Mouse (Mus musculus) inflammation-experienced regulatory T-cells, adult 16 weeks (primary cell): ENCODE measurements around the gene Armh3. TPM values are rescaled to one million over a fixed set of nuclear protein-coding genes. Genes with fewer than 3 reads are reported as not detected.

Source experiments
- polyA plus RNA-seq: library from polyadenylated mRNA; unstranded; fragments of 100-300 nt; shearing (Covaris generic); gene quantifications from one replicate; pipeline ENCODE4 v1.2.1, GENCODE M21; 2017

Gene Armh3
- 16.1 TPM for polyA plus RNA-seq

GRCm38 (mm10) chr19:45997785-45998693 is at the start of gene Armh3:
Gene Armh3 (minus strand): TSS chr19:45998488.

DNA sequence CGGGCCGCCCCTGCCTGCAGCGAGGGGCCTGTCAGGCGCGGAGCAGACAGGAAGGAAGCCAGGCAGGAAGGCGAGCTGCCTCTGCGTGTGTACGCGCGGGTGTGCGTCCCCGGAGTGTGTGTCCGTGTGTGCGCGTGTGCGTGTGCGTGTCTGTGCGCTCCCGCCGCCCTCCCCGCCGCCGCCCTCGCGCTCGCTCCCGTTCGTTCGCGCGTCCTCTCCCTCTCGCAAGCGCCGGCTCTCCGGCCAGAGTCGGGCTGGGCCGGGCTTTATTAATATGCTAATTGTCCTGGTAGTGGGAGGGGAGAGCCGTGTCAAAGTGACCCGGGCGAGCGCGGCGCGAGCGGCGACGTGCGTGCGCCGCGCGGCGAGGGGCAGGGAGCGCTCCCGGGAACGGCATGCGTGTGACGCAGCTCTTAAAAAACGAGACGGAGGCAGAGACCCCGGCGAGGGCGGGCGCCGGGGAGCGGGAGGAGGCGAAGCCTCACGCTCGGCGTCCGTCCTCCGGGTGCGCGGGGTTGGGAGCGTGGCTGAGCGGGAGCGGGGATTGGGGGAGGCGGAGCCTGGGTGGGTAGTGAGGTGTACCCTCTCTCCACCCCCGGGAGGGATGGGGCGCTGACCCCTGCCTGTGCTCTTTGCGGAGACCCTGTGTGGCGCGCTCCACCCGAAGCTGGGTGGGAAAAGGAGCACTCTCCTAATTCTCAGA is 46.9 kb upstream of the Armh3 start, which contains the start of gene Ldb1:
Gene Ldb1 (minus strand): TSS at position 222 of the 703 bp plus-strand sequence.

GRCm38 (mm10) chr19:46044271-46044992 is 46.1 kb upstream of the Armh3 start, which contains the start of gene Pprc1:
Gene Pprc1 (plus strand): TSS chr19:46044886.

DNA sequence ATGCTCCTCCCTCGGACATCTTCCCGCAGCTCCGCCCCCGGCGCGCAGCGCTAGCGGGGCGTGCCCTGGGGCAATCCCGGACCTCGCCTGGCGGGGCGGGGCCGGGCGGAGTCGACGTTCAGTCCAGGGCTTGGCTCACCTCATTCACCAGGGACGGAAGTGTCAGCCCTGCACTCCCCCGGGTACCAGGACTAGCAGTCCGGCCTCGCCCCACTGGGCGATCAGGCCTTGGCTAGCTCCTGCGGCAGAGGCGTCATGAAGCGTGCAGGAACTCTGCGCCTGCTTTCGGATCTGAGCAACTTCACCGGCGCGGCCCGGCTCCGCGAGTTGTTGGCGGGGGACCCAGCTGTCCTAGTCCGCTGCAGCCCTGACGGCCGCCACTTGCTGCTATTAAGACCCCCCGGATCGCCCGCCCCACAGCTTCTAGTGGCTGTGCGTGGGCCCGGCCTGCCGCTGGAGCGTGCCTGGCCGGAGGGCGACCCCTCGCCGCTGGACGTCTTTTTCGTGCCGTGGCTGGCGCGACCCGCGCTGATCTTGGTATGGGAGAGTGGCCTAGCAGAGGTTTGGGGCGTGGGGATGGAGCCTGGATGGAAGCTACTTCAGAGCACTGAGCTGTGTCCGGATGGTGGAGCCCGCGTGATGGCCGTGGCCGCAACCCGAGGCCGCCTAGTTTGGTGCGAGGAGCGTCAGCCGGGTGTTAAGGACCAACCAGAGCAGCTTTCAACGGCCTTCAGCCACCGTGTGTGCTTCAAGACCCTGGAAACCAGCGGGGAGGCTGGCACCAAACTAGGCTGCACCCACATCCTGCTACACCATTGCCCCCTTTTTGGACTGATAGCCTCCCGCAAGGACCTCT is 5.3 kb upstream of the Armh3 start, which contains the start of gene Hps6:
Gene Hps6 (plus strand): TSS at position 138 of the 856 bp plus-strand sequence.

DNA sequence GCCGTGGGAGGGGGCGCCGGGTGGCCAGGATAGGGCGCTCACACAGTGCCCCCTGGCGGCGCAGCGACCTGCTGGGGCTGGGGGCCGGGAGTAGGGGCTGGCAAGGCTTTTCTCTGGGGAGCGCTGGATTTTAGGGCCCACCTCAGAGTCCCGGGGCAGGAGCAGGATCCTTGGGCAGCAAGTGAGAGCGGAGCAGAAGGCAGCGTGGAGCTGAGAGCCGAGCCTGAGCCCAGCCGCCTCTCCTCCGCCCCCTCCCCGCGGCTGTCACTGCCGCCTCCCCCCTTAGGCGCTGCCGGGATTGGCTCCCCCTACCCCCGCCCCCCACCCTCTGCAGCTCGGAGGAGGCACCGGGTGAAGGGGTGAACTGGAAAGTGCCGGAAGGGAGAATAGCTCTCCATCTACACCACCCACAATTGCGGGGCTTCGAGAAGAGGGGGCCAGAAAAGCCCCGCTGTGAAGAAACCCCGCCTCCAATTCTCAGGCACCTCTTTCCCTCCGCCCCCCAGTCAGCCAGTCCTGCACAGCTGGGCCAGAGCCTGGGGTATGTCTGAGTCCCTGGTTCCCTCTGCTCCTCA is 182.4 kb downstream of the Armh3 start, which contains the start of gene Kcnip2:
Gene Kcnip2 (minus strand): TSS at position 231 of the 575 bp plus-strand sequence.

DNA sequence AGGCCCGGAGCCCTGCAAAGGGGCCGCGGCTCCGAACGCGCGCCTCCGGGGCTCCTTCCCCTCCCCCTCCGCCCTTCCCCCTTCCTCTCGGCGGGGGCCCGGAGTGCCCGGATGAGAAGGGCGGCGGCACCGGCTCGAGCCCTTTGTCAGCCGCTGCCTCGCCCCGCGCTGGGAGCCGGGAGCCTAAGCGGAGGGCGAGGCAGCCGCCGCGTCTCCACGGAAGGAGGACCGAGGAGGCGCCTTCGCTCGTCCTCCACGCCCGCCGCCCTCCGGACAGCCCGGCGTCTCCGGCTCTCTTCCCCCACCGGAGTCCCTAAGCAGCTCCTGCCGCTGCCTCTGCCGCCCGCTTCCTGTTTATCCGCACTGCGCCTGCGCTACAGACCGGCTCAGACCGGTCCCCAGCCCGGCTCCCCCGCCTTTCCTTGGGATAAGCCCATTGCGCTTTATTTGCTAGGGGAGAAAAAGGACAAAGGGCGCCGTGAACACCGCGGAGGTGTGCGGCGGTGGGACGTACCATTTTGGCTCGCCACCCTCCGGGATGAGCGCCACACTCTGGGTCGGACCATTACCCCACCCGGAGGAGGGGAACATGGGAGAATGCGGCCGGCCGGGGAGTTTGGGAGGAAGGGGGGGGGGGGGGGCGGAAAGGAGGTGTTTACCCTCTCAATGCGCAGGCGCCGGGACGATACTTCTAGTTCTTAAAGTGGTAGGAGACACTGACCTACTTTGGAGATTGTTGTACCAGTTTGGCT is 214.9 kb downstream of the Armh3 start, which contains the start of gene Mgea5:
Gene Mgea5 (minus strand): TSS at position 657 of the 752 bp plus-strand sequence.

Other genes with a start within 250 kb of the Armh3 start
- 28.0 TPM for gene Npm3, start 248.9 kb downstream of the Armh3 start, polyA plus RNA-seq
- 147 TPM for gene Mgea5, start 214.7 kb downstream of the Armh3 start, polyA plus RNA-seq
- gene Kcnip2, start 182.4 kb downstream of the Armh3 start, polyA plus RNA-seq, result 14.8 TPM
- gene Hps6, start 5.0 kb upstream of the Armh3 start, polyA plus RNA-seq, result 20.6 TPM
- 65.2 TPM for gene Pprc1, start 46.4 kb upstream of the Armh3 start, polyA plus RNA-seq
- 41.3 TPM for gene Ldb1, start 46.7 kb upstream of the Armh3 start, polyA plus RNA-seq
- 96.7 TPM for gene Nolc1, start 77.4 kb upstream of the Armh3 start, polyA plus RNA-seq
- not detected for gene Elovl3, start 133.4 kb upstream of the Armh3 start, polyA plus RNA-seq
- gene Pitx3, start 149.8 kb upstream of the Armh3 start, polyA plus RNA-seq, result not detected
- gene Gbf1, start 154.0 kb upstream of the Armh3 start, polyA plus RNA-seq, result 91.4 TPM